Mouse (Mus musculus): Measurements from ENCODE around the gene Gm17542.

DNA sequence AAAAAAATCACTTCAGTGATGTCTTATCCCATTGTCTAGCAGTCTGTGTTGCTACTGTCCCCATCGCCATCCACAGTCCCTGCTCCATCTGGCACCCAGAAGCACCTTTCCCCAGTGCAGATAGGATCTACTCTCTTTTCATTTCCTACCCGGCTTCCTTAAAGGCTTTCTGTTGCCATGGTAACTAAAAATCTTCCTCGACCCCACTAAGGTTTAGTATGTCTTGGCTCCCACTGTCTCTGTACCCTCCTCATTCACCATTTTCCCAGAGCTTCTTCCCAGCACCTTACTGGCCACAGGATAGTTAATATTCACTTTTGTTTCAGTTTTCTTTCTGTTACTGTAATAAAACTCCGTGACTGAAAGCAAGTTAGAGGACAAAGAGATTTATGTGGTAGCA is 17.9 kb downstream of the Gm17542 start:
- TF ChIP-seq EP300 (IDR thresholded peaks at IDR 0.05) (no peak), CTCF (IDR thresholded peaks at IDR 0.05) (no peak)
